Mouse (Mus musculus) thymus, adult 2 months (tissue): ENCODE measurements around the gene Gm973.

Source experiments
- CTCF ChIP-seq: fragments of 200-500 bp; IDR thresholded peaks from 2 replicates; pipeline ENCODE4 v1.5.1; 2012; ENCODE audit warnings: mild to moderate bottlenecking, control low read depth, low read length, moderate library complexity, borderline replicate concordance; ENCODE audit not compliant: control insufficient read depth, poor library complexity, insufficient read depth; ENCODE audit errors: extremely low read depth
- POLR2A ChIP-seq: fragments of 200-500 bp; IDR thresholded peaks from 2 replicates; pipeline ENCODE4 v1.6.1; 2012; ENCODE audit warnings: mild to moderate bottlenecking, low read length, control low read depth, moderate library complexity; ENCODE audit not compliant: control insufficient read depth, poor library complexity, insufficient read depth; ENCODE audit errors: extremely low read depth

DNA sequence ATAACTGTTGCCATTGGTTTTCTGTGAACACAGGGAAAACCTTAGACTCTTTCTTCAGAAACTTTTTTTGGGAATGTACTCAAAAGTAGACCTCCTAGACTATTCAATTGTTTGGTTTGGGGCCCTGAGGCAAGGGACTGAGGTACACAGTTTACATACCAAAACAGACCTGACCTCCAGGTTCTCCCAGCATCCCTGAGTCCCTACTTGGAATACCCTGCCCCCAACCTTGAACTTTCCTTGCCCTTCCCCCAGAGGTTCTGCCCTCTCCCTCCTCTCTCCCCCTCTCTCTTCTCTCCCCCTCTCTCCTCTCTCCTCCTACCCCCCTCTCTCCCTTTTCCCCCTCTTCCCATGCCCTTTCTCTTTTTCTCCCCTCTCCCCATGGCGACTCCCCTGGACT lies 6.4 kb downstream of the Gm973 start:
- TF ChIP-seq POLR2A (no peak), CTCF (no peak)
